Mouse (Mus musculus): ENCODE data around the gene Myh14. TPM values are rescaled to one million over a fixed set of nuclear protein-coding genes. Genes with fewer than 3 reads are reported as not detected.

The Myh14 gene
- polyA plus RNA-seq, 1 experiment from 2014 or later = 1.8 TPM

DNA sequence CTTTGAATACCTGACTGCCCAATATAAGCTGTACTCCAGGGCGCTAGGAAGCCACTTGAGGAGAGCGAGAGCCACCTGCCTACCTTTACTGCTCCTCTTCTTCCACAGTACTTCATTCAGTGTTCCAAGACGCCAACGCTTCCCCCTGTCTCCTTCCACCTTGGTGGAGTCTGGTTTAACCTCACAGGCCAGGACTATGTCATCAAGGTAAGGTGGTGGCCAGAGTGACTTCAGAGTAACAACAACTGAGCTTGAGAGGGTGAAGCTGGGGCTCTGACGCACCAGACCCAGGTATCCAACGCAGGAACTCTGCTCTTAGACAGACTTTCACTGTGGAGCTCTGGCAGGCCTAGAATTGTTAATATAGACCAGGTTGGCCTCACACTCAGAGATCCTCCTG is 85.0 kb downstream of the Myh14 start:
- Histone ChIP-seq H3K27ac (no peak overlapping the region), H3K4me2 (replicated peaks) (no peak overlapping the region), H3K36me3 (no peaks in the 10 kb centered on the region), H3K27me3 (peaks cover 88% of the 10 kb centered on the region), H3K4me1 (peaks cover 32% of the 10 kb centered on the region), H3K9me3 (no peaks in the 10 kb centered on the region), H3K4me3 (no peak overlapping the region), H3K9ac (no peak overlapping the region)
- 88% methylated on average over 6 of the region's 6 CpGs for WGBS
- no peak for ATAC-seq (ENCODE audit: low FRiP score, low read depth)

DNA sequence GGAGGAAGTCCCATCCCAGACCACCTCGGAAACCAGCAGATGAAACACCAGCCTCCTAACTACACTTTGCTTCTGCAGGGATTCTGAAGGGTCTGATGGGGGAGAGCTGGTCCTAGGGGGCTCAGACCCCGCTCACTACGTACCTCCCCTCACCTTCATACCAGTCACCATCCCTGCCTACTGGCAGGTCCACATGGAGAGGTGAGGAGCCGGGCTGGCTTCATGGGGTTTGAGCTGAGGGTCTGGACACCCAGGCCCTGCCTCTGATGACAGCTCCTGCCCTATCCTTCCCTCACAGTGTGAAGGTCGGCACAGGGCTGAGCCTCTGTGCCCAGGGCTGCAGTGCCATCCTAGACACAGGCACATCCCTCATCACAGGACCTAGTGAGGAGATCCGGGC is 85.7 kb downstream of the Myh14 start:
- WGBS = 88% methylated on average over 6 of the region's 6 CpGs
- Histone ChIP-seq H3K27me3 (peaks cover 82% of the 10 kb centered on the region), H3K36me3 (no peaks in the 10 kb centered on the region), H3K9me3 (no peaks in the 10 kb centered on the region), H3K4me2 (replicated peaks) (no peak overlapping the region), H3K27ac (no peak overlapping the region), H3K4me3 (no peak overlapping the region), H3K4me1 (peaks cover 30% of the 10 kb centered on the region), H3K9ac (no peak overlapping the region)
- no peak for ATAC-seq (ENCODE audit: low FRiP score, low read depth)

DNA sequence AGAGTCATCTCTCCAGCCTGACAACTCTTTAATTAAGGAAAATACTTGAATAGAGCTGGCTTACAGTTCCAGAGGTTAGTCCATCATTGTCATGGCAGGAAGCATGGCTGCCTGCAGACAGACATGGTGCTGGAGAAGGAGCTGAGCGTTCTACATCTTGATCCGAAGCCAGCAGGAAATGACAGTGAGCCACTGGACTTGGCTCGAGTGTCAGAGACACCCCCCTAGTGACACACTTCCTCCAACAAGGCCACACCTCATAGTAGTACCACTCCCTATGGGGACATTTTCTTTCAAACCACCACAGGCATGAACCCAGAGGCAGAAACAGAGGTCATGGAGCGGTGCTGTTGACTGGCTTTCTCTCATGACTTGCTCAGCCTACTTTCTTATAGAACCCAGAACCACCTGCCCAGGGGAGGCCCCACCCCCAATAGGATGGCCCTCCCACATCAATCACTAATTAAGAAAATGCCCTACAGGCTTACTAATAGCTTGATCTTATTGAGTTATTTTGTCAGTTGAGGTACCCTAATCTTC is 86.3 kb downstream of the Myh14 start:
- Histone ChIP-seq H3K9me3 (no peaks in the 10 kb centered on the region), H3K27ac (no peak overlapping the region), H3K4me1 (peaks cover 24% of the 10 kb centered on the region), H3K4me3 (no peak overlapping the region), H3K4me2 (replicated peaks) (no peak overlapping the region), H3K36me3 (no peaks in the 10 kb centered on the region), H3K27me3 (peaks cover 76% of the 10 kb centered on the region), H3K9ac (no peak overlapping the region)
- 78% methylated on average over 4 of the region's 4 CpGs for WGBS
- no peak for ATAC-seq (ENCODE audit: low FRiP score, low read depth)

DNA sequence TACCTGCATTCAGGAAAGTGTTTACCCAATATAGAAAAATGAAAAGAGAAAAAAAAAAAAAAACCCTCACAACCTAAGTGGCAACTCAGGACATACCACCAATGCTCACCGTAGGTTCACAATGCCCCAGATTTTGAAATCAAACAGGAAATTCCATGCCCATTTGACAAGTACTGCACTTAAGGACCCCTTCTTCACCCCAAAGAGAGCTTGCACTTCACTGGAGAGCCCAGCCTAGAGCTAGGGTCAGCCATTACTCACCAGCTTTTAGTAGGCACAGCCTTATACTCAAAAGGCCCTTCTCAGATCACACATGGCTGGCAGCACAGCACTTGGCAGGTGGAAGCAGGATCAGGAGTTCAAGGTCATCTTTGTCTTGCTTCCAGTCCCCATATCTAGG is 87.5 kb downstream of the Myh14 start:
- no peak overlapping the region for H3K9ac ChIP-seq
- 0 out of 2 replicates have a peak, but pooled peaks cover 4% of the 10 kb centered on the region for H3K9me3 ChIP-seq
- H3K4me3 ChIP-seq = no peak overlapping the region
- no peak for ATAC-seq (ENCODE audit: low FRiP score, low read depth)
- H3K27ac ChIP-seq = no peak overlapping the region
- no peaks in the 10 kb centered on the region for H3K36me3 ChIP-seq
- peaks cover 13% of the 10 kb centered on the region for H3K4me1 ChIP-seq
- H3K4me2 ChIP-seq (replicated peaks) = no peak overlapping the region
- 85% methylated on average over 1 of the region's 1 CpGs for WGBS
- H3K27me3 ChIP-seq = peaks cover 65% of the 10 kb centered on the region

DNA sequence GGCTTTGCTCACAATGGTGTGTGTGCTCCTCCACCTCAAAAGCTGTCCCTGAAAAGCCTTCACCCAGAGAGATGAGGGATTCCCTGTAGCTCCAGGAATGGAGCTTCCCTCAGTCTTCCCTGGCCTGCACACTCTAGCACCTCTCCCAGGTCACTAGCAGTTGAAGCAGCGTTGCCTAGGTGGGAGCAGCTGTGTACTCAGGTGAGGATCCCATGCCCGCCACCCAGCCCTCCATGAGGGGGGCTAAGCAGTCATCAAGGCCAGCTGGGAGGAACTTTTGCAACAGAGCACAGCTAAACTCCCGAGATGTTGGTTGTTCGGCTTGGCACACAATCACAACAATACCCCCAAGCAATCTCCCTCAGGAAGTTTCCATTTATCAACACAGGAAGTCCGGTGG is 87.9 kb downstream of the Myh14 start:
- 76% methylated on average over 5 of the region's 5 CpGs for WGBS
- H3K27me3 ChIP-seq = peaks cover 60% of the 10 kb centered on the region
- peaks cover 9% of the 10 kb centered on the region for H3K4me1 ChIP-seq
- H3K9ac ChIP-seq = no peak overlapping the region
- H3K4me2 ChIP-seq (replicated peaks) = no peak overlapping the region
- 0 out of 2 replicates have a peak, but pooled peaks cover 4% of the 10 kb centered on the region for H3K9me3 ChIP-seq
- no peak overlapping the region for H3K4me3 ChIP-seq
- no peaks in the 10 kb centered on the region for H3K36me3 ChIP-seq
- ATAC-seq (ENCODE audit: low FRiP score, low read depth) = no peak
- H3K27ac ChIP-seq = no peak overlapping the region

DNA sequence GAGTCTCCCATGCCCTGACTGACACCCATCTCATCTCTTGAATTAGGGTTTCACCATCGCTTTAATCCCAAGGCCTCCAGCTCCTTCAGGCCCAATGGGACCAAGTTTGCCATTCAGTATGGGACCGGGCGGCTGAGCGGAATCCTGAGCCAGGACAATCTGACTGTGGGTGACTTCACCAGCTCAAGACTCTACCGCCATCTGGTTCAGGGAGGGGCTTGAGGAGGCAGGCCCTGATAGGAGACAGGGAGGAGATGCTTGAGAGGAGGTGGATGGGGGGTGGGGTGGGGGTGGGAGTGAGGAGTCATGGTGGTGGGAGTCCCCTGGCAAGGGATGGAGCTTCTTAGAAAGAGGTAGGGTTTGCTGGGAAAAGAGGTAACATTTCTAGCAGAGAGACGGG is 89.0 kb downstream of the Myh14 start:
- Histone ChIP-seq H3K4me3 (no peak overlapping the region), H3K36me3 (no peaks in the 10 kb centered on the region), H3K4me1 (no peaks in the 10 kb centered on the region), H3K9ac (no peak overlapping the region), H3K27me3 (peaks cover 49% of the 10 kb centered on the region), H3K27ac (no peak overlapping the region), H3K9me3 (0 out of 2 replicates have a peak, but pooled peaks cover 4% of the 10 kb centered on the region), H3K4me2 (replicated peaks) (no peak overlapping the region)
- ATAC-seq (ENCODE audit: low FRiP score, low read depth) = no peak
- 82% methylated on average over 6 of the region's 6 CpGs for WGBS

DNA sequence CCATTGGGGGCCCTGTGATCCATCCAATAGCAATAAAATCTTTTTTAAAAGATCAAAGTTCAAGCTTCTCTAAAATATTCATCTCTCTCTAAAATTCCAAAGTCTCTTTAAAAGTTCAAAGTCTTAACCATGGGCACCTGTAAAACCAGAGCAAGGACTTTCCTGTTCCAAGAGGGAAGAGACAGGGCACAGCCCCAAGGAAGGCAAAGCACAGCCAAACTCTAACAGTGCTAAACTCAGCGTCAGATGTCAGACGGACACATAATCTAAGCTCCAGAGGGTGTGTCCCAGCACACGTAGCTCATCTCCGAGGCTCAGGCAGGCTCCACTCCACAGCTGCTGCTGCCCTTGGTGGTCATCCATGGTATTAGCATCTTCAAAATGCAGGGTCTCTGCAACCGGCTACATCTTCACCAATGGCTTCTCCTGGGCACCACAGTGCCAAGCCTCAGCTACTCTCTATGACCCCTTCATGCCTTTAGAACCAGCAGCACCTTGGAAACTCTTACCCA is 94.3 kb downstream of the Myh14 start:
- 0 out of 2 replicates have a peak, but pooled peaks cover 4% of the 10 kb centered on the region for H3K9me3 ChIP-seq
- H3K27me3 ChIP-seq = peaks cover 10% of the 10 kb centered on the region; the same call in 1 of the 2 replicates

DNA sequence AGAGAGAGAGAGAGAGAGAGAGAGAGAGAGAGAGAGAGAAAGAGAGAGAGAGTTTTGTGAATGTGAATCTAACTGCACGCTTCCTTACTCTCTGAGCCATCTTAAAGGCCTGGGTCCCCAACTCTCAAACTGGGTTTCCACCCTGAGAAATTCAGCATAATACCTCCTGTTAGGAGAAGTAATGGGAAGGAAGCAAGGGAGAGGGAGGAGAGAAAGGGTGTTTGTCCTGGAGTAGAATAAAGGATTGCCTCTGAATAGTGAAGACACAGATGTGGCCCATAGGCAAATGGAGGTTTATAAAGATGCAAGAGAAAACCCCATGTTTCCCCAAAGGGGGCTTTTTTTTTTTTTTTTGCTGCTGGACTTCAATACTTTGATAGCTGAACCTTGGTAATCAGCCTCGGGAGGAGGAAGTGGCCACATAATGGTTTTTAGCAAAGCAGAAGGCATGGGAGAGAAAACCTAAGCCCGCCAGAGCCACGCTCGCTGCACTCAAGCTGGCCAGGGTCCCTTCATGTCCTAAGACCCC is 97.6 kb downstream of the Myh14 start:
- H3K36me3 ChIP-seq = no peaks in the 10 kb centered on the region
- no peak overlapping the region for H3K9ac ChIP-seq
- H3K4me2 ChIP-seq (replicated peaks) = no peak overlapping the region
- no peaks in the 10 kb centered on the region for H3K4me1 ChIP-seq
- no peaks in the 10 kb centered on the region for H3K9me3 ChIP-seq
- 80% methylated on average over 5 of the region's 5 CpGs for WGBS
- ATAC-seq (ENCODE audit: low FRiP score, low read depth) = no peak
- peaks cover 9% of the 10 kb centered on the region; the same call in 1 of the 2 replicates for H3K27me3 ChIP-seq
- no peak overlapping the region for H3K4me3 ChIP-seq
- H3K27ac ChIP-seq = no peak overlapping the region

More for the DNA sequence above, 94.3 kb downstream of the Myh14 start:
- no peak overlapping the region for H3K4me3 ChIP-seq
- no peak overlapping the region for H3K27ac ChIP-seq
- ATAC-seq (ENCODE audit: low FRiP score, low read depth) = no peak
- H3K9ac ChIP-seq = no peak overlapping the region
- 61% methylated on average over 5 of the region's 5 CpGs for WGBS
- H3K4me2 ChIP-seq (replicated peaks) = no peak overlapping the region
- no peaks in the 10 kb centered on the region for H3K4me1 ChIP-seq
- no peaks in the 10 kb centered on the region for H3K36me3 ChIP-seq

DNA sequence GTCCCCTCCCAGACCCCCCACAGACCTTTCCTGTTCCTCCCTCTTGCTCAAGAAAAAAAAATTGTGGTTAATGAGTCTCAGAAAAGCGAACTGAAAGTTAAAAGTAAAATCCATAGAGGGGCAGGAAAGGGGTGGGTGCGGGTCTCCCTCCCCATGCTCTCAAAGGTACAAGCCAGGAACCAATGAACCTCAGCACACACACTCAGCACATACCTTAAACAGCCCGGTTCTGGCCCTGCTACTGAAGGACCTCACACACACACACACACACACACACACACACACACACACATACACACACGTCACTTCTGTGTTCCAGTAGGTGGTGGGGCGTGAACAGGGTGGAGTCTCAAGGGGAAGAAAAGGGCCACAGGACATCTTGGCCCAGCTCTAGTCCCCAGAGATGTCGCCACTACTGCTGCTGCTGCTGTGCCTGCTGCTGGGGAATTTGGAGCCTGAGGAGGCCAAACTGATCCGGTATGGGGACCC is 98.4 kb downstream of the Myh14 start, which contains the start of gene Napsa:
TSS of gene Napsa (plus strand) at position 168 of the 489 bp plus-strand sequence.
- no peaks in the 10 kb centered on the region for H3K9me3 ChIP-seq
- no peak within 1 kb of the TSS for H3K27ac ChIP-seq
- H3K4me1 ChIP-seq = no peaks in the 10 kb centered on the region
- peaks cover 9% of the 10 kb centered on the region; the same call in 1 of the 2 replicates for H3K27me3 ChIP-seq
- ATAC-seq (ENCODE audit: low FRiP score, low read depth) = no peak
- H3K4me2 ChIP-seq (replicated peaks) = no peak within 1 kb of the TSS
- 40% methylated on average over 7 of the region's 7 CpGs for WGBS
- H3K9ac ChIP-seq = no peak within 1 kb of the TSS
- H3K36me3 ChIP-seq = no peaks in the 10 kb centered on the region
- no peak within 1 kb of the TSS for H3K4me3 ChIP-seq

DNA sequence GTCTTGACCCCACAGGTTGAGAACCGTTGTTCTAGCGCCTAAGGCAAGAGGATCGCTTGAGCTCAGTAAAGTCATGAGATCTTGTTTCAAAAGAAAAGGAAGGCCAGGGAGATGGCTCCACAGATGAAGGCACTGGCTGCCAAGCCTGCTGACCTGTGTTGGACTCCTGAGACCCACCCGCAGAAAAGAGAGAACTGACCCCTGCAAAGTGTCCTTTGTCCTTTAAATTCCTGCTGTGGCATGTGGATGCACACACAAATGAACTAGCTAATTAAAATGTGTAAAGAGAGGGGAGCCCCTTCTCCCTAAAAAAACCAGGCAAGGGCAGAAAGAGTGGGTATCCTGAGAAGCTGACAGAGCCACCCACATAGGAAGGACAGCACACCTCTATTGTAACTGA is 98.8 kb downstream of the Myh14 start:
- H3K4me2 ChIP-seq (replicated peaks) = no peak overlapping the region
- WGBS = 67% methylated on average over 4 of the region's 4 CpGs
- no peak for ATAC-seq (ENCODE audit: low FRiP score, low read depth)
- H3K4me1 ChIP-seq = no peaks in the 10 kb centered on the region
- no peak overlapping the region for H3K9ac ChIP-seq
- H3K36me3 ChIP-seq = no peaks in the 10 kb centered on the region
- H3K4me3 ChIP-seq = no peak overlapping the region
- H3K9me3 ChIP-seq = no peaks in the 10 kb centered on the region
- H3K27me3 ChIP-seq = peaks cover 9% of the 10 kb centered on the region; the same call in 1 of the 2 replicates
- H3K27ac ChIP-seq = no peak overlapping the region

DNA sequence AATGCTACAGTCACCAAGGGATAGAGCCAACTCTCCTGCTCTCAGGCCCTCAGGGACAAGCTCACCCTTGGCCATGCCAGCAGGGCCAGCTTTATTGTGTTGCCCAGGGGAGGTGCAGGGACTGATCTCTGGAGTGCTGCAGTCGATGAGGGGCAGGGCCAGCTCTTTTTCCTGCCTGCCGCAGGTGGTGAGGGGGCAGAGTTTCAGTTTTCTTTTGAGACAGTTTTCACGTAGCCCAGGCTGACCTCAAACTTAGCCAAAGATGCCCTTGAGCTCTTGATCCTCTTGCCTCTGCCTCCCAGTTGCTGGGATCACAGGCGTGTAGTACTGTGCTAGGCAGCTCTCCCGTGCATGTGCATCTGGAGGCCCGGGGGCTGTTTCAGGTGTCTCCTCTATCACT is 99.7 kb downstream of the Myh14 start:
- Histone ChIP-seq H3K4me2 (replicated peaks) (no peak overlapping the region), H3K36me3 (no peaks in the 10 kb centered on the region), H3K27me3 (peaks cover 9% of the 10 kb centered on the region; the same call in 1 of the 2 replicates), H3K4me1 (no peaks in the 10 kb centered on the region), H3K4me3 (no peak overlapping the region), H3K9me3 (no peaks in the 10 kb centered on the region), H3K27ac (no peak overlapping the region), H3K9ac (no peak overlapping the region)
- 83% methylated on average over 6 of the region's 6 CpGs for WGBS
- no peak for ATAC-seq (ENCODE audit: low FRiP score, low read depth)

DNA sequence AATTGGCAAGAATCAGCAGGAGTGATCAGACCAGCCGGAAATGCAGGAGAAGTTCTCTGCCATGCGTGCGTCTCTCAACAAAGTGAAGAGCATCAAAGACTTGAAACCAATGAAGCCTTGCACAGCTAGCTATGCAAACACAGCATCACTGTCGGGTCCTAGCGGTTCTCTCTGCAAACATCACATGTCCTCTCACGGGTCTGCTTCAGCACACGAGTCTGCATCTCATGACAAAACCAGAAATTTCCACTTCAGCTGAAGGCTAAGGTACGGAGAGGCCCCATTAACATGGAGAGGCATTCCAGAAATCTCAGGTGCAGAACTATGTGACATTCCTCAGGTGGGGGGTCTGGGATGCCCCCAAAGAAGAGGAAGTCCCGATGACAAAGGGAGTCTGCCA is 101.8 kb downstream of the Myh14 start:
- H3K27me3 ChIP-seq = peaks cover 9% of the 10 kb centered on the region; the same call in 1 of the 2 replicates
- H3K9me3 ChIP-seq = no peaks in the 10 kb centered on the region
- 73% methylated on average over 9 of the region's 9 CpGs for WGBS
- no peak overlapping the region for H3K9ac ChIP-seq
- H3K27ac ChIP-seq = no peak overlapping the region
- no peaks in the 10 kb centered on the region for H3K4me1 ChIP-seq
- no peaks in the 10 kb centered on the region for H3K36me3 ChIP-seq
- no peak overlapping the region for H3K4me2 ChIP-seq (replicated peaks)
- no peak for ATAC-seq (ENCODE audit: low FRiP score, low read depth)
- no peak overlapping the region for H3K4me3 ChIP-seq

Data from limb, embryonic 13.5 days (tissue).